8 mouse cellular contexts compared by ENCODE assay signal in genomic region chr8:122294273-122294683, GRCm38 (mm10). TPM values are rescaled to one million over a fixed set of nuclear protein-coding genes. Genes with fewer than 3 reads are reported as not detected.
DNase-seq lines count a peak whose midpoint lies in the region; ATAC-seq and TF ChIP-seq lines count a peak whose summit lies in the region.

No protein-coding gene starts in this region.

- peak; percentile 77 to 81 for DNase-seq in spleen, postnatal 4 days (ENCODE audit: low spot score in 2 of 2)
- no peak for DNase-seq in spleen, adult 12 weeks (ENCODE audit: low spot score)
- DNase-seq in liver, embryonic 11.5 days (ENCODE audit: low spot score), result no peak
- no peak for DNase-seq in right cerebral cortex, postnatal 14 days

- H3K36me3 ChIP-seq in erythroblast, embryonic 14.5 days (ENCODE audit: control insufficient read depth), result peaks cover 100% of the 10 kb centered on the region
- H3K36me3 ChIP-seq in hindbrain, embryonic 16.5 days (ENCODE audit: control insufficient read depth, insufficient read depth, low read length), result no peaks in the 10 kb centered on the region
- peaks cover 16% of the 10 kb centered on the region for H3K36me3 ChIP-seq in liver, embryonic 11.5 days (ENCODE audit: control insufficient read depth, insufficient read depth, low read length)
- H3K36me3 ChIP-seq in myocyte (ENCODE audit: control insufficient read depth, insufficient read depth), result no peaks in the 10 kb centered on the region

- peak; percentile 55 for ATAC-seq in hindbrain, embryonic 16.5 days
- ATAC-seq in liver, embryonic 11.5 days (replicated peaks; ENCODE audit: low FRiP score), result peak; percentile 82
- no peak for ATAC-seq in monocyte, adult 5-6 weeks (replicated peaks; ENCODE audit: insufficient number of reproducible peaks, low FRiP score, low TSS enrichment, poor library complexity, severe bottlenecking)

- H3K9me3 ChIP-seq in erythroblast, embryonic 14.5 days (ENCODE audit: control insufficient read depth, low read length), result no peaks in the 10 kb centered on the region
- no peaks in the 10 kb centered on the region for H3K9me3 ChIP-seq in hindbrain, embryonic 16.5 days (ENCODE audit: control insufficient read depth, low read length)
- no peaks in the 10 kb centered on the region for H3K9me3 ChIP-seq in liver, embryonic 11.5 days (ENCODE audit: control insufficient read depth, low read length)

- no peak overlapping the region for H3ac ChIP-seq in myocyte (ENCODE audit: control insufficient read depth, insufficient read length)

- H3K79me2 ChIP-seq in myocyte (ENCODE audit: control insufficient read depth, insufficient read depth), result peaks cover 5% of the 10 kb centered on the region

- peaks cover 100% of the 10 kb centered on the region for H3K4me1 ChIP-seq in erythroblast, embryonic 14.5 days (ENCODE audit: control insufficient read depth)
- peaks cover 19% of the 10 kb centered on the region for H3K4me1 ChIP-seq in hindbrain, embryonic 16.5 days (ENCODE audit: control insufficient read depth, insufficient read depth, low read depth, low read length)
- peaks cover 100% of the 10 kb centered on the region for H3K4me1 ChIP-seq in liver, embryonic 11.5 days (replicated peaks; ENCODE audit: control insufficient read depth, insufficient read depth, low read length)

- H3K4me2 ChIP-seq in hindbrain, embryonic 16.5 days (ENCODE audit: low read length), result no peak overlapping the region
- peak overlapping the region; percentile 61 for H3K4me2 ChIP-seq in liver, embryonic 11.5 days
- H3K4me2 ChIP-seq in myocyte (ENCODE audit: low read depth), result peak overlapping the region; percentile 51

- no peak overlapping the region; the same call in 1 of the 2 replicates for H3K9ac ChIP-seq in hindbrain, embryonic 16.5 days (ENCODE audit: low read depth, low read length)
- H3K9ac ChIP-seq in liver, embryonic 11.5 days (ENCODE audit: low read depth, low read length), result peak overlapping the region; percentile 25; the same call in 1 of the 2 replicates

- H3K27me3 ChIP-seq in erythroblast, embryonic 14.5 days (ENCODE audit: control insufficient read depth), result no peaks in the 10 kb centered on the region
- no peaks in the 10 kb centered on the region for H3K27me3 ChIP-seq in hindbrain, embryonic 16.5 days (replicated peaks; ENCODE audit: control insufficient read depth, insufficient read depth, low read length)
- H3K27me3 ChIP-seq in liver, embryonic 11.5 days (replicated peaks; ENCODE audit: control insufficient read depth, insufficient read depth, low read length), result no peaks in the 10 kb centered on the region
- no peaks in the 10 kb centered on the region for H3K27me3 ChIP-seq in myocyte (ENCODE audit: control insufficient read depth, insufficient read depth, insufficient read length)

- peak overlapping the region; percentile 52 for H3K4me3 ChIP-seq in erythroblast, embryonic 14.5 days (replicated peaks)
- H3K4me3 ChIP-seq in hindbrain, embryonic 16.5 days (ENCODE audit: low read length), result no peak overlapping the region
- H3K4me3 ChIP-seq in liver, embryonic 11.5 days (ENCODE audit: low read depth, low read length), result 0 out of 2 replicates have a peak overlapping the region, but pooled peaks have one; percentile 27
- no peak overlapping the region for H3K4me3 ChIP-seq in myocyte

- no peak overlapping the region for H3K27ac ChIP-seq in hindbrain, embryonic 16.5 days (ENCODE audit: low read depth, low read length)
- peak overlapping the region; percentile 99 for H3K27ac ChIP-seq in liver, embryonic 11.5 days (ENCODE audit: low read depth, low read length)

- WGBS in hindbrain, embryonic 16.5 days, result 8% methylated on average over 7 of the region's 7 CpGs
- 13% methylated on average over 7 of the region's 7 CpGs for WGBS in liver, embryonic 11.5 days

- no peak for TF ChIP-seq POLR2A in myocyte (IDR thresholded peaks at IDR 0.05; ENCODE audit: insufficient read length, low read depth)

TF ChIP-seq in myocyte, 11 proteins besides CTCF, POLR2A, EP300 and RAD21:
- no peak for TF ChIP-seq REST (IDR thresholded peaks at IDR 0.05; ENCODE audit: insufficient read depth, insufficient read length)
- TF ChIP-seq MYOG (IDR thresholded peaks at IDR 0.05; ENCODE audit: control insufficient read depth in 1 of 3, insufficient read depth in 1 of 3, insufficient read length in 2 of 3, low read depth in 2 of 3), result no peak
- no peak for TF ChIP-seq MAX (IDR thresholded peaks at IDR 0.05; ENCODE audit: low read depth)
- no peak for TF ChIP-seq TCF12 (IDR thresholded peaks at IDR 0.05; ENCODE audit: insufficient read depth, poor library complexity, severe bottlenecking)
- no peak for TF ChIP-seq USF1 (IDR thresholded peaks at IDR 0.05; ENCODE audit: low read depth)
- no peak for TF ChIP-seq MYOD1 (IDR thresholded peaks at IDR 0.05; ENCODE audit: control insufficient read depth in 1 of 3, insufficient read length in 2 of 3, low read depth in 2 of 3)
- no peak for TF ChIP-seq E2F4 (IDR thresholded peaks at IDR 0.05; ENCODE audit: insufficient read depth)
- no peak for TF ChIP-seq TCF3 (IDR thresholded peaks at IDR 0.05; ENCODE audit: insufficient read length, low read depth)
- TF ChIP-seq CEBPB (IDR thresholded peaks at IDR 0.05; ENCODE audit: insufficient read depth, poor library complexity, severe bottlenecking), result no peak
- no peak for TF ChIP-seq POLR2AphosphoS2 (IDR thresholded peaks at IDR 0.05; ENCODE audit: insufficient read length, low read depth)
- no peak for TF ChIP-seq SRF (IDR thresholded peaks at IDR 0.05; ENCODE audit: control insufficient read depth, insufficient read length, low read depth)
TF ChIP-seq in myocyte: peak in this region for 0.

RNA-seq across cellular contexts. Expression of gene Zfpm1, which starts 12.3 kb away (rescaled TPM):
- 331 and 361 TPM in 2 replicates for polyA plus RNA-seq in erythroblast, embryonic 14.5 days (2012)
- 0.75 and 1.2 TPM in 2 replicates for polyA plus RNA-seq in hindbrain, embryonic 16.5 days (2015; fragmentation: Nextera tagmentation; extraction: Ambion mirVana)
- 22.7 and 26.5 TPM in 2 replicates for polyA plus RNA-seq in liver, embryonic 11.5 days (2014; fragmentation: Nextera tagmentation; extraction: Ambion mirVana)
- 22.6 TPM for polyA plus RNA-seq in myocyte (2012; fragmentation: generic; extraction: Trizol)
- total RNA-seq in monocyte, adult 5-6 weeks (2017), result 7.9 to 23.3 TPM (median 10.3 TPM) in 3 replicates

Comparison
In these comparisons a context has a peak if more than half of its experiments do, and no peak if none do; other contexts are left out.
1. DNase-seq: peak in spleen, postnatal 4 days (2 of 2); none in spleen, adult 12 weeks (single experiment), liver, embryonic 11.5 days (single experiment) and right cerebral cortex, postnatal 14 days (single experiment).
2. H3K4me3 ChIP-seq: peak in erythroblast, embryonic 14.5 days (single experiment) and liver, embryonic 11.5 days (single experiment); none in hindbrain, embryonic 16.5 days (single experiment) and myocyte (single experiment).
3. RNA of gene Zfpm1, which starts 12.3 kb away (polyA plus RNA-seq): 331 to 361 TPM in erythroblast, embryonic 14.5 days, 22.7 to 26.5 TPM in liver, embryonic 11.5 days and 22.6 TPM in myocyte (single experiment); 0.75 to 1.2 TPM in hindbrain, embryonic 16.5 days; every median in the first group is over 10 times any median in the second.